Comparison of ENCODE assay signal across 15 mouse cellular contexts in the genomic region with DNA sequence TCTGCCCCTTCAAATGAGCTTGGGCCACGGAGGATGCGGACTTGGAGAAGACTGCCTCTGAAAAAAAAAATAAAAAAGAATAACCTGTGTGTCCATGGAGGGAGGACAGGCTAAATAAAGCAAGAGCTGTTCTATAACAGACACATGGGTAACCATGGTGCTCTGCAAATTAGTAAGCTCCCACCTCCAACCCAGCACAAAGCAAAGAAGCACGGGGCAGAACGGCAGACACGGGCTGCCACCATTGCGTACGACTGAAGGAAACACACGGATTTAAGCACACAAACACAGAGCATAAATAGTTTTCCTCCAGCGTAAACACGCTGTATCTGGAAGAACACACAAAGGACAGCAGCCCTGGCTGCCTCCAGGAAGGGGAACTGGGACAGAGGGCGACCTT.
A peak's percentile ranks its signal among the peaks of the same experiment; 100 is the strongest.
DNase-seq lines count a peak whose midpoint lies in the region; ATAC-seq lines count a peak whose summit lies in the region.
"Had no signal": no experiment of that assay in that cellular context is flagged by ENCODE, and none has a peak within 500 bp of the region (broad histone marks: within the 10 kb centered on the region; RNA-seq: fewer than 3 reads in every experiment).

No protein-coding gene starts in this region.

- H3K4me2 ChIP-seq in hindbrain, embryonic 14.5 days (replicated peaks): no peak overlapping the region
- H3K4me2 ChIP-seq: embryonic facial prominence, embryonic 12.5 days; forebrain, embryonic 15.5 days; limb, embryonic 12.5 days had no signal

- H3K36me3 ChIP-seq in hindbrain, embryonic 14.5 days (replicated peaks; ENCODE audit: control insufficient read depth, insufficient read depth): no peaks in the 10 kb centered on the region
- H3K36me3 ChIP-seq in hindbrain, embryonic 10.5 days: no peaks in the 10 kb centered on the region
- H3K36me3 ChIP-seq: embryonic facial prominence, embryonic 12.5 days; forebrain, embryonic 15.5 days; limb, embryonic 12.5 days had no signal

- 0 out of 2 replicates have a peak overlapping the region, but pooled peaks have one; percentile 39 for H3K27ac ChIP-seq in hindbrain, embryonic 14.5 days
- no peak overlapping the region for H3K27ac ChIP-seq in hindbrain, embryonic 10.5 days
- H3K27ac ChIP-seq: embryonic facial prominence, embryonic 12.5 days; forebrain, embryonic 15.5 days; kidney, postnatal 0 days; limb, embryonic 12.5 days had no signal

- H3K27me3 ChIP-seq in hindbrain, embryonic 14.5 days (ENCODE audit: control insufficient read depth, insufficient read depth, low read length): no peaks in the 10 kb centered on the region
- peaks cover 6% of the 10 kb centered on the region; the same call in 1 of the 2 replicates for H3K27me3 ChIP-seq in hindbrain, embryonic 10.5 days (ENCODE audit: insufficient read depth, poor library complexity, severe bottlenecking)
- H3K27me3 ChIP-seq: embryonic facial prominence, embryonic 12.5 days; forebrain, embryonic 15.5 days had no signal

- no peak for DNase-seq in hindbrain, embryonic 14.5 days (ENCODE audit: low spot score)
- DNase-seq in hindbrain, embryonic 10.5 days (ENCODE audit: low spot score): no peak
- DNase-seq in right cerebral cortex, adult 18-20 months: peak; percentile 59
- DNase-seq in right cerebral cortex, postnatal 4 days: no peak
- DNase-seq in left cerebral cortex, postnatal 25 days (ENCODE audit: low spot score in 2 of 2): peak; percentile 55 to 83
- no peak for DNase-seq in adrenal gland, adult 2 months
- no peak for DNase-seq in adrenal gland, postnatal 25 days
- DNase-seq: adrenal gland, postnatal 36 days; cerebellum, adult 9-11 months had no signal

- ATAC-seq in hindbrain, embryonic 14.5 days (ENCODE audit: low FRiP score): no peak
- ATAC-seq: CD4-positive, CD25-positive, alpha-beta regulatory T cell, adult 4 months; forebrain, embryonic 15.5 days; Patski had no signal

- intact Hi-C loops in left cerebral cortex, postnatal 25 days (cut with DNase I): loop anchor here (2.0 kb wide), 2 partner anchors 212 to 282 kb away; no protein-coding TSS in a partner anchor

- H3K9me3 ChIP-seq in hindbrain, embryonic 14.5 days (ENCODE audit: control insufficient read depth, low read length): no peaks in the 10 kb centered on the region
- H3K9me3 ChIP-seq in hindbrain, embryonic 10.5 days: no peaks in the 10 kb centered on the region
- H3K9me3 ChIP-seq: embryonic facial prominence, embryonic 12.5 days; forebrain, embryonic 15.5 days; limb, embryonic 12.5 days had no signal

- H3K9ac ChIP-seq in hindbrain, embryonic 14.5 days: no peak overlapping the region
- H3K9ac ChIP-seq: embryonic facial prominence, embryonic 12.5 days; forebrain, embryonic 15.5 days; limb, embryonic 12.5 days had no signal

- peaks cover 18% of the 10 kb centered on the region for H3K4me1 ChIP-seq in hindbrain, embryonic 14.5 days (replicated peaks; ENCODE audit: control insufficient read depth, insufficient read depth, low read length)
- H3K4me1 ChIP-seq in hindbrain, embryonic 10.5 days (replicated peaks): peaks cover 32% of the 10 kb centered on the region
- H3K4me1 ChIP-seq: embryonic facial prominence, embryonic 12.5 days had no signal

- H3K4me3 ChIP-seq in hindbrain, embryonic 14.5 days (replicated peaks; ENCODE audit: low read length): no peak overlapping the region
- H3K4me3 ChIP-seq in hindbrain, embryonic 10.5 days: no peak overlapping the region
- H3K4me3 ChIP-seq: embryonic facial prominence, embryonic 12.5 days; forebrain, embryonic 15.5 days; limb, embryonic 12.5 days had no signal

- WGBS in hindbrain, embryonic 14.5 days: 60% methylated on average over 11 of the region's 11 CpGs
- WGBS in hindbrain, embryonic 10.5 days: 78% methylated on average over 11 of the region's 11 CpGs

Comparison
In these comparisons a context has a peak if more than half of its experiments do, and no peak if none do; other contexts are left out.
1. DNase-seq: peak in right cerebral cortex, adult 18-20 months (single experiment) and left cerebral cortex, postnatal 25 days (2 of 2); none in hindbrain, embryonic 14.5 days (single experiment), hindbrain, embryonic 10.5 days (single experiment), right cerebral cortex, postnatal 4 days (single experiment), adrenal gland, adult 2 months (single experiment) and adrenal gland, postnatal 25 days (single experiment).